Mouse (Mus musculus): Measurements from ENCODE around the gene Wnt7b. TPM values are rescaled to one million over a fixed set of nuclear protein-coding genes. Genes with fewer than 3 reads are reported as not detected.

The Wnt7b gene
- polyA plus RNA-seq, 1 experiment, result 21.7 TPM

- TF ChIP-seq POLR2A (IDR thresholded peaks at IDR 0.05; ENCODE audit: extremely low read depth, insufficient read depth, low read length) (no peak), CTCF (IDR thresholded peaks at IDR 0.05; ENCODE audit: extremely low read depth, insufficient read depth, low read length) (no peak)
- no peak overlapping the region for H3K4me3 ChIP-seq (ENCODE audit: insufficient read depth, low read length)
- no peak overlapping the region for H3K27ac ChIP-seq (ENCODE audit: insufficient read depth, low read length)
- H3K4me1 ChIP-seq (ENCODE audit: control insufficient read depth, insufficient read depth, low read length), result no peaks in the 10 kb centered on the region
Observed at GRCm38 (mm10) chr15:85534215-85534614, 48.1 kb downstream of the Wnt7b start.

- Histone ChIP-seq H3K4me3 (ENCODE audit: insufficient read depth, low read length) (no peak overlapping the region), H3K27ac (ENCODE audit: insufficient read depth, low read length) (no peak overlapping the region), H3K4me1 (ENCODE audit: control insufficient read depth, insufficient read depth, low read length) (no peaks in the 10 kb centered on the region)
- TF ChIP-seq CTCF (IDR thresholded peaks at IDR 0.05; ENCODE audit: extremely low read depth, insufficient read depth, low read length) (no peak), POLR2A (IDR thresholded peaks at IDR 0.05; ENCODE audit: extremely low read depth, insufficient read depth, low read length) (no peak)
Observed at GRCm38 (mm10) chr15:85532063-85532462, 50.2 kb downstream of the Wnt7b start.

- Histone ChIP-seq H3K27ac (ENCODE audit: insufficient read depth, low read length) (no peak overlapping the region), H3K4me1 (ENCODE audit: control insufficient read depth, insufficient read depth, low read length) (no peaks in the 10 kb centered on the region), H3K4me3 (ENCODE audit: insufficient read depth, low read length) (no peak overlapping the region)
- no peak for TF ChIP-seq POLR2A (IDR thresholded peaks at IDR 0.05; ENCODE audit: extremely low read depth, insufficient read depth, low read length)
- TF ChIP-seq CTCF (IDR thresholded peaks at IDR 0.05; ENCODE audit: extremely low read depth, insufficient read depth, low read length), result no peak
Observed at GRCm38 (mm10) chr15:85529911-85530310, 52.4 kb downstream of the Wnt7b start.

- H3K27ac ChIP-seq (ENCODE audit: insufficient read depth, low read length), result no peak overlapping the region
- TF ChIP-seq POLR2A (IDR thresholded peaks at IDR 0.05; ENCODE audit: extremely low read depth, insufficient read depth, low read length) (no peak), CTCF (IDR thresholded peaks at IDR 0.05; ENCODE audit: extremely low read depth, insufficient read depth, low read length) (no peak)
- no peak overlapping the region for H3K4me3 ChIP-seq (ENCODE audit: insufficient read depth, low read length)
- no peaks in the 10 kb centered on the region for H3K4me1 ChIP-seq (ENCODE audit: control insufficient read depth, insufficient read depth, low read length)
Observed at GRCm38 (mm10) chr15:85524404-85524950, 57.8 kb downstream of the Wnt7b start.

GRCm38 (mm10) chr15:85523173-85523991, 58.9 kb downstream of the Wnt7b start:
- TF ChIP-seq POLR2A (IDR thresholded peaks at IDR 0.05; ENCODE audit: extremely low read depth, insufficient read depth, low read length) (no peak), CTCF (IDR thresholded peaks at IDR 0.05; ENCODE audit: extremely low read depth, insufficient read depth, low read length) (no peak)
- Histone ChIP-seq H3K4me1 (ENCODE audit: control insufficient read depth, insufficient read depth, low read length) (no peaks in the 10 kb centered on the region), H3K27ac (ENCODE audit: insufficient read depth, low read length) (no peak overlapping the region), H3K4me3 (ENCODE audit: insufficient read depth, low read length) (no peak overlapping the region)

- no peak for TF ChIP-seq POLR2A (IDR thresholded peaks at IDR 0.05; ENCODE audit: extremely low read depth, insufficient read depth, low read length)
- no peak for TF ChIP-seq CTCF (IDR thresholded peaks at IDR 0.05; ENCODE audit: extremely low read depth, insufficient read depth, low read length)
- H3K27ac ChIP-seq (ENCODE audit: insufficient read depth, low read length), result no peak overlapping the region
- H3K4me1 ChIP-seq (ENCODE audit: control insufficient read depth, insufficient read depth, low read length), result no peaks in the 10 kb centered on the region
- H3K4me3 ChIP-seq (ENCODE audit: insufficient read depth, low read length), result no peak overlapping the region
Observed at GRCm38 (mm10) chr15:85519438-85519837, 62.8 kb downstream of the Wnt7b start.

GRCm38 (mm10) chr15:85507370-85508014, 74.8 kb downstream of the Wnt7b start:
- no peak for TF ChIP-seq POLR2A (IDR thresholded peaks at IDR 0.05; ENCODE audit: extremely low read depth, insufficient read depth, low read length)
- Histone ChIP-seq H3K27ac (ENCODE audit: insufficient read depth, low read length) (no peak overlapping the region), H3K4me1 (ENCODE audit: control insufficient read depth, insufficient read depth, low read length) (no peaks in the 10 kb centered on the region), H3K4me3 (ENCODE audit: insufficient read depth, low read length) (no peak overlapping the region)

GRCm38 (mm10) chr15:85506680-85507079, 75.6 kb downstream of the Wnt7b start:
- Histone ChIP-seq H3K4me1 (ENCODE audit: control insufficient read depth, insufficient read depth, low read length) (no peaks in the 10 kb centered on the region), H3K4me3 (ENCODE audit: insufficient read depth, low read length) (no peak overlapping the region)
- TF ChIP-seq CTCF (IDR thresholded peaks at IDR 0.05; ENCODE audit: extremely low read depth, insufficient read depth, low read length), result no peak
- no peak for TF ChIP-seq POLR2A (IDR thresholded peaks at IDR 0.05; ENCODE audit: extremely low read depth, insufficient read depth, low read length)

GRCm38 (mm10) chr15:85505118-85505925, 77.0 kb downstream of the Wnt7b start:
- Histone ChIP-seq H3K27ac (ENCODE audit: insufficient read depth, low read length) (no peak overlapping the region), H3K4me3 (ENCODE audit: insufficient read depth, low read length) (no peak overlapping the region), H3K4me1 (ENCODE audit: control insufficient read depth, insufficient read depth, low read length) (no peaks in the 10 kb centered on the region)
- TF ChIP-seq POLR2A (IDR thresholded peaks at IDR 0.05; ENCODE audit: extremely low read depth, insufficient read depth, low read length), result no peak
- TF ChIP-seq CTCF (IDR thresholded peaks at IDR 0.05; ENCODE audit: extremely low read depth, insufficient read depth, low read length), result no peak

More at GRCm38 (mm10) chr15:85506680-85507079, 75.6 kb downstream of the Wnt7b start:
- H3K27ac ChIP-seq (ENCODE audit: insufficient read depth, low read length), result no peak overlapping the region
